Mouse (Mus musculus) frontal cortex, postnatal 36 days (tissue): ENCODE results near the gene Klhdc10.
A peak's percentile ranks its signal among the peaks of the same experiment; 100 is the strongest.

Source experiments
- DNase-seq, 2 experiments: peaks; one replicate each; pipeline ENCODE4 v3.0.0; 2022; ENCODE audit warnings: low spot score in 2 of 2

Klhdc10 gene

DNA sequence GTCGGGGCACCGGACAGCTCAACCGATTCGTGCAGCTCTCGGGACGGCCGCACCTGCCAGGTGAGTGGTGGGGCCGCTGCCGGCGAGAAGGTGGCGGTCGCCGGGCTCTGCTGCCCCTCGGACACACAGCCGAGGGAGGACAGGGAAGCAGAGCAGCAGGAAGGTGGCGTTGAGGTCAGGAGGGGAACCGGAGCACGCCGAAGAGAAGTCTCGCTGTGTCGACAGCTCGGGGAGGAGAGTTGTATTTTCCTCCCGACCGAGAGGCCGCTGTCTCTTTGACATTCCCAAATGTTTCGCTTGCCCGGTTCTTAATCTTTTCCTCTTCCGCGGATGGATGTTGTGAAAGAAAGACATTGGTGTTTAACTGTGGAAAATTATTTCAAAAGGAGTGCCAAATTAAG lies 423 bp downstream of the Klhdc10 start:
- DNase-seq: no peak

DNA sequence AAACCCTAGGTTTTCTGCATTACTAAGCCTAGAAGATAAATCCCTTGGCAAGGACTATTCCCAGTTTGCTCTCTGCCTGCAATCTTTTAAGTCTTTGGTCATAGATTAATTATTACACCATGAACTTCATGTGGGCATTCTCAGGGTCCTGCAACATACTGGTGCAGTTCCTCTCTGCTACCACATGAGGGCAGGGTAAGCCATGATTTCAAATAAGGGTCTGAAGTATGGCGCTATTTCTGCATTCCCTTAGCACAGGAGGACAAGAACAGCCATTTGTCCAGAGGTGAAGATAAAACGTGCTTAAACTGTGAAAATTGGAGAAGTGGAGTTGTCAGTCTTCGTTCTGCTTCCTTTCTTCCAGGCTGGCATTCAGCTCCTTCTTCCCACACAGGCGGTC lies 1.8 kb downstream of the Klhdc10 start:
- DNase-seq: peak; percentile 59 to 82

GRCm38 (mm10) chr6:30404671-30405070 lies 3.0 kb downstream of the Klhdc10 start:
- no peak for DNase-seq

GRCm38 (mm10) chr6:30408276-30408675 lies 6.6 kb downstream of the Klhdc10 start:
- DNase-seq: no peak

DNA sequence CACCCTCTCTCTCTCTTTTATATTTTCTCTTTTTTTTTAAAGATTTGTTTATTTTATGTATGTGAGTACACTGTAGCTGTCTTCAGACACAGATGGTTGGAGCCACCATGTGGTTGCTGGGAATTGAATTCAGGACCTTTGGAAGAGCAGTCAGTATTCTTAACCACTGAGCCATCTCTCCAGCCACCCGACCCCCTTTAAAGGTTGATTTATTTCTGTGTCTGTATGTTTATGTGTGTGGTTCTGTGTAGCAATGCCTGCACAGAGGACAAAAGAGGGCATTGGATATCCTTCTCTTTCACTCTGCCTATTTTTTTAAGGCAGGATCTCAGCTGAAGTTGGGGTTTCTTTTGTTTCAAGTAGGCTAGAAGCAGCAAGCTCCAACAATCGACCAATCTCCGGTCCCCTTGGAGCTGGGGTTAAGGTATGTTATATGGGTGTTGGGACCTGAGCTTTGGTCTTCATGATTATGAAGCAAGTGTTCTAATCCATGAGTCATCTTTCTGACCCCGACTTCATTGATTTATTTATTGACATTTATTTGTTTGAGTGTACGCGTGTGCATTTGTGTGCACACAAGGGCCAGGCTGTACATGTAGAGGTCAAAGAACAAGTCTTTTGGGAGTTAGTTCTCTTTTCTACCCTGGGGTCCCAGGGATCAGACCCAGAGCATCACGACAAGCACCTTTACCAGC lies 7.9 kb downstream of the Klhdc10 start:
- DNase-seq: no peak

DNA sequence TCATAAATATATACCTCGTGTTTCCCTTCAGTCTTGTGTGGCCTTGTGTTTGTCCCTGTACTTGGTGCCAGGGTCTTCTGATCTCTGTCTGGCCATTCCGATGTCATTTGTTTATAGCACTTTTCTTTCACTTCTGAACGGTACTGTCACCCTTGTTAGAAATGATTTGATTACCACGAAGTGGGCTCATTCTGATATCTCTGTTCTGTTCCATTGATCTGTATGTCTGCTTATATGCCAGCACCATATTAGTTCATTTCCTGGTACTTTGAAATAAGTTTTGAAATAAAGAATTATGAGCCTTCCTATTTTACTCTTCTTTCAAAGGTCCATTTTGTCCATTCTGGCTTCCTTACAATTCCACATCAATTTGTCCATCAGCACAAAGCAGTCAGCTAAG lies 9.6 kb downstream of the Klhdc10 start:
- DNase-seq: no peak

GRCm38 (mm10) chr6:30416126-30416525 lies 14.5 kb downstream of the Klhdc10 start:
- no peak for DNase-seq

- no peak for DNase-seq
These were observed 15.1 kb downstream of the Klhdc10 start for GRCm38 (mm10) chr6:30416801-30417200.

GRCm38 (mm10) chr6:30432461-30433192 lies 31.0 kb downstream of the Klhdc10 start:
- peak in 1 of 2 experiments; percentile 22 for DNase-seq

- DNase-seq: no peak
These were observed 34.8 kb downstream of the Klhdc10 start for GRCm38 (mm10) chr6:30436476-30436875.

GRCm38 (mm10) chr6:30437054-30437453 lies 35.4 kb downstream of the Klhdc10 start:
- DNase-seq: no peak

- DNase-seq: no peak
These were observed 37.9 kb downstream of the Klhdc10 start for GRCm38 (mm10) chr6:30439576-30439975.

- DNase-seq: no peak
These were observed 55.3 kb downstream of the Klhdc10 start for GRCm38 (mm10) chr6:30456991-30457390.

GRCm38 (mm10) chr6:30458626-30459025 lies 57.0 kb downstream of the Klhdc10 start:
- no peak for DNase-seq

- no peak for DNase-seq
These were observed 57.5 kb downstream of the Klhdc10 start for GRCm38 (mm10) chr6:30459056-30459747.

DNA sequence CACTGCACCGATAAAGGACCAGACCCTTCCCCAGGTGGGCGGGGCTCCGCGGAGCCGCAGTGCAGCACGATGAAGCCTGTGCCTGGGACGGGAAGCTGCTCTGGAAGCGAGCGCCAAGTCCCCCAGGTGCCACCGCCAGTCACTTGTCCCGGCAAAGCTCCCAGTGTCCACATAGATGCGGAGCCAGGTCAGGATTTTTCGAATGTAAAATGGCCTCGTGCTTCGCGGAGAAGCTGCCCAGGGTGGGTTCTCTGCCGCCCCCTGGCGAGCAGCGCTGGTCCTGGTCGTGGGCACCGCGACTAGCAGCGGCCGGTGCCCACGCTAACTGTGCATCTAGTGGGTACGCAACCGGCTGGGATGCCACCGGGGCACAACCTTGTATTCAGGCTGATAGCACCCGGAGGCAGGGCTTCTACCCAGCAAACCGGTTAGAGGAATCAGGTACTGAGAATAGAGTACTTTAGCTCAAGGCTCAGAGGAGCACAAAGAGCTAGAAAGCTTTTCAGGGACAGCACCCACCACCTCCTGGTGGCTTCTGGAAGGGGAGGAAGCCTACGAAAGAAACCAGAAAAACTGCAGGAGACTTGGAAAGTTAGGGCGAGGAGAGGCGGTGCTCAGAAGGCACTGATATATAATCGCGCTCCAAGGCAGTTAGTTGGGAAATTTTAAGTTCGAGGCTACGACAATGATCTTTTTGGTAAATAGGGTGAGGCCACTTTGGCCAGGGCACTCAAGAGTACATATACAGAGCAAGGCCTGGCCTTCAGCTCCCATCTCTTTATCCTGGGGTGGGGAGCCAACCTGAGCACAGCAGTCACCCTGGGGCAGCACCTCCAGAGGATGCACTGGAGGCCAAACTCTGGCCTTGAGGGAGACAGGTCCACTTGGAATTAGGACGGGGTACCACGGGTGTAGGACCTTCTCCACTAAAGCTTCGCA lies 58.4 kb downstream of the Klhdc10 start:
- peak; percentile 76 to 81 for DNase-seq

DNA sequence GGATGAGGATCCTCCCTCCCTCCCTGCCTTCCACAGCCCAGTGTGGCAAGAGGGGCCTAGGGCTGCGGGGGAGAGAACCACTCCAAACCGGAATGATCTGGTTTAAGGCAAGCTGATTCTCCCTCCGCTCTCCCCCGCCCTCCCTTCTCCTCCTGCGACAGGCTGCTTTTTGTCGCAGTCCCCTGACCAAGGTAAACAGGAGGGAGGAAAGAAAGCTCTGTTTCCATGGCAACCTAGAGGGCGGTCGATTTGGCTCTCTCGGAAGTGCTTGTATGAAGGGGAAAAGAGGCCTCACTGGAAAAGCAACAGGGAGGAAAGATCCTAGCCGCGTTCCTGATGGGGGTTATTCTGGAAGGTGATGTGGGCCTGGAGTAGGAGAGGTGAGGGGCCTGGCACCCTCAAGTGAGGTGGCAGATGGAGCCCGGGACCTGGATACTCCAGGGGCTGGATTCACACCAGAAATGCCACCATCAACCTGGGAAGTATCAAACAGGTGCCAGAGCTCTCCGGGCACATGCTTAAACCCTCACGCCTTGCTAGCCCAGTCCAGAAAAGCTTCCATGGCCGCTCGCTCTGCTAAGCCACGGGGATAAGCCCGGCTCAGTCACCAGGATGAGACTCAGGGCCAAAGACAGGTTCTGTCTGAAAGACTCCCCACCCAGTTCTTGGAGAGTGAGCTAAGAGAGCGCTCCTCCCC lies 59.2 kb downstream of the Klhdc10 start:
- peak; percentile 83 to 86 for DNase-seq

- DNase-seq: no peak
These were observed 60.2 kb downstream of the Klhdc10 start for GRCm38 (mm10) chr6:30461755-30462344.

- DNase-seq: no peak
These were observed 61.2 kb downstream of the Klhdc10 start for GRCm38 (mm10) chr6:30462822-30463221.

DNA sequence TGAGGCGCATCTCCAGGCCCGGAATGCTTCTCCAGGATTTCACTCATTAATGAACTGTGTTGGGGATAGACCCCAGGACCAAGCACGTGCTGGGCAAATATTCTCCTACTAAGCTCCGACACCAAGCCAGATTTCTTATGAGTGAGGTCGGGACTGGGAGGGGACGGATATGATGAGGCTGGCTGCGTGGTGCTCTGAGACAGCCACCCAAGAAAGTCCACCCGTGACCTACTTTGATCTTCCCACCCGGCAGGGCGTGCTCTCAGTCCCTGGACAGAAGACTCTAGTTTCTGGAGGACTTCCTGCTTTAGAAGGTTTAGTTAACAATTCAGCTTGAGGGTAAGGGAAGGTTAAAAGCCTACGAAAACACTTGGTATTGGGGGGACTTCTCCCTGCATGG lies 63.9 kb downstream of the Klhdc10 start:
- DNase-seq: no peak

DNA sequence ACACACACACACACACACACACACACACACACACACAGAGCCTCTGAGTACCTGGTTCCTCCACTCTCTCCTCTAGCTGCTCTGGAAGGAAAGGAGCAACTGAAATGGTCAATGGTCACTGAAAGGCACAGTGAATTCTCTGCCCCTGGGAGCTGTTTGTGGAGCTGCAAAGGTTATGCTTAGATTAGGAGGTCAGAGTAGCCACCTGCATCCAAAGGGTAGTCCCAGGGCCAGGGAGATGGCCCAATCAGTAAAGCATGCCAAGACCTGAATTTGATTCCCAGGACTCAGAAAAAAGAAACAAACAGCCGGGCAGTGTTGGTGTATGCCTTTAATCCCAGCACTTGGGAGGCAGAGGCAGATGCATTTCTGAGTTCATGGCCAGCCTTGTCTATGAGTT lies 66.4 kb downstream of the Klhdc10 start:
- DNase-seq: no peak
